Mouse (Mus musculus) liver, adult 2 months (tissue): ENCODE data around the gene Urb2. TPM values are rescaled to one million over a fixed set of nuclear protein-coding genes. Genes with fewer than 3 reads are reported as not detected.

Source experiments
- DNase-seq: peaks from one replicate; pipeline ENCODE4 v3.0.0-alpha.2; 2011; ENCODE audit warnings: low read depth, low spot score; ENCODE audit errors: extremely low read depth
- H3K27ac ChIP-seq: fragments of 200-500 bp; replicated peaks from 2 replicates; pipeline ENCODE4 v1.5.1; 2012; ENCODE audit warnings: low read depth, mild to moderate bottlenecking, control low read depth, inconsistent platforms, low read length; ENCODE audit not compliant: insufficient read depth
- H3K27me3 ChIP-seq: fragments of 200-500 bp; 2 replicates; pipeline ENCODE4 v1.6.1; 2012; ENCODE audit warnings: mild to moderate bottlenecking, moderate library complexity, low read length, inconsistent platforms; ENCODE audit not compliant: control insufficient read depth, insufficient read depth
- H3K36me3 ChIP-seq: fragments of 200-500 bp; 2 replicates; pipeline ENCODE4 v1.6.1; 2012; ENCODE audit warnings: low read length, inconsistent platforms; ENCODE audit not compliant: control insufficient read depth, insufficient read depth
- H3K4me1 ChIP-seq: fragments of 200-500 bp; 2 replicates; pipeline ENCODE4 v1.6.1; 2011; ENCODE audit warnings: low read length; ENCODE audit not compliant: control insufficient read depth, insufficient read depth
- H3K4me3 ChIP-seq: fragments of 200-500 bp; 2 replicates; pipeline ENCODE4 v1.5.1; 2011; ENCODE audit warnings: low read depth, mild to moderate bottlenecking, control low read depth, low read length, moderate library complexity; ENCODE audit not compliant: insufficient read depth
- H3K79me2 ChIP-seq: fragments of 200-500 bp; 2 replicates; pipeline ENCODE4 v1.6.1; 2012; ENCODE audit warnings: inconsistent platforms, mild to moderate bottlenecking, low read length, moderate library complexity; ENCODE audit not compliant: control insufficient read depth, insufficient read depth
- H3K9ac ChIP-seq: fragments of 200-500 bp; 2 replicates; pipeline ENCODE4 v1.6.1; 2012; ENCODE audit warnings: low read depth, mild to moderate bottlenecking, control low read depth, inconsistent platforms, low read length
- CTCF ChIP-seq: fragments of 200-500 bp; IDR thresholded peaks from 2 replicates; pipeline ENCODE4 v1.5.1; 2011; ENCODE audit warnings: low read depth, low read length, control low read depth
- POLR2A ChIP-seq: fragments of 200-500 bp; IDR thresholded peaks from 2 replicates; pipeline ENCODE4 v1.6.1; 2011; ENCODE audit warnings: low read length, control low read depth; ENCODE audit not compliant: insufficient read depth; ENCODE audit errors: extremely low read depth
- WGBS: fragments of 180-500 bp; shearing (Covaris S2); methylation state at CpG from one replicate; pipeline ENCODE4 v1.1.7; 2018; 5-methylcytosine and 5-hydroxymethylcytosine counted together
- polyA plus RNA-seq: library from polyadenylated mRNA; depleted of rRNA; stranded (reverse); fragments of >200 nt; gene quantifications from 2 replicates; pipeline ENCODE4 v1.2.3, GENCODE M21; 2012
- total RNA-seq: library from RNA; depleted of rRNA; stranded (reverse); fragments of >200 nt; gene quantifications from 2 replicates; pipeline ENCODE4 v1.2.3, GENCODE M21; 2014

The Urb2 gene
- total and polyA plus RNA-seq, 2 experiments = 2.7 to 3.6 TPM

GRCm38 (mm10) chr8:123990277-123991049, 30.8 kb upstream of the Urb2 start:
- H3K4me3 ChIP-seq = no peak overlapping the region
- H3K36me3 ChIP-seq = peaks cover 4% of the 10 kb centered on the region
- TF ChIP-seq CTCF (no peak), POLR2A (no peak)
- DNase-seq = no peak
- no peak overlapping the region for H3K9ac ChIP-seq
- WGBS = 84% methylated on average over 13 of the region's 13 CpGs
- H3K27me3 ChIP-seq = no peaks in the 10 kb centered on the region
- H3K79me2 ChIP-seq = no peaks in the 10 kb centered on the region
- no peak overlapping the region for H3K27ac ChIP-seq
- H3K4me1 ChIP-seq = no peaks in the 10 kb centered on the region

DNA sequence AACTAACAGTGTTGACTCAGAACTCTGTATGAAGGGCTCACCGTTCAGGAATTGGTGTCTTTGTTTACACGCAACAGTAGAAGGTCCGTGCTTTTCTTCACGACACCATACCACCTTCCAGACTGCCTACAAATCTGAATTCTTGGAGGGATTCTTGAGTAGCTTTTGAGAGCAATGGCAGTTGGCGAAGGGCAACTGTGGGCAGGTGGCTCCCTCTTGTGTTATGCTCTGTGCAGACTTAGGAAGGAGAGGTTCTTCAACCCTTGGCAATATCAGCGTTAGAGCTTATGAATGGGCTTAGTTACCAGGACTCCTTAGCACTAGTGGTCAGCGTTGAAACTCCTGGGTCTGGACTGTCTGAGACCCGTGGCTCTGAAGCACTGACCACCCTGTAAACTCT, 28.7 kb upstream of the Urb2 start:
- H3K79me2 ChIP-seq = no peaks in the 10 kb centered on the region
- H3K27ac ChIP-seq = no peak overlapping the region
- no peak overlapping the region for H3K9ac ChIP-seq
- peaks cover 12% of the 10 kb centered on the region for H3K36me3 ChIP-seq
- H3K4me3 ChIP-seq = no peak overlapping the region
- 78% methylated on average over 8 of the region's 8 CpGs for WGBS
- no peaks in the 10 kb centered on the region for H3K27me3 ChIP-seq
- peak; percentile 55 for TF ChIP-seq CTCF
- no peak for TF ChIP-seq POLR2A
- H3K4me1 ChIP-seq = no peaks in the 10 kb centered on the region
- DNase-seq = peak; percentile 28

GRCm38 (mm10) chr8:123993597-123993996, 27.7 kb upstream of the Urb2 start:
- 91% methylated on average over 5 of the region's 5 CpGs for whole genome bisulfite sequencing
- no peak for TF ChIP-seq CTCF
- no peak for TF ChIP-seq POLR2A
- peaks cover 15% of the 10 kb centered on the region for H3K36me3 ChIP-seq

GRCm38 (mm10) chr8:123993997-123994396, 27.3 kb upstream of the Urb2 start:
- Histone ChIP-seq H3K4me1 (no peaks in the 10 kb centered on the region), H3K27ac (no peak overlapping the region), H3K4me3 (no peak overlapping the region), H3K79me2 (no peaks in the 10 kb centered on the region), H3K27me3 (no peaks in the 10 kb centered on the region), H3K36me3 (peaks cover 15% of the 10 kb centered on the region), H3K9ac (no peak overlapping the region)
- TF ChIP-seq CTCF = no peak
- no peak for TF ChIP-seq POLR2A
- 92% methylated on average over 3 of the region's 3 CpGs for WGBS
- DNase-seq = no peak

More at GRCm38 (mm10) chr8:123993597-123993996, 27.7 kb upstream of the Urb2 start:
- no peak overlapping the region for H3K4me3 ChIP-seq
- H3K27ac ChIP-seq = no peak overlapping the region
- H3K27me3 ChIP-seq = no peaks in the 10 kb centered on the region
- DNase-seq = no peak
- no peaks in the 10 kb centered on the region for H3K79me2 ChIP-seq
- no peaks in the 10 kb centered on the region for H3K4me1 ChIP-seq
- H3K9ac ChIP-seq = no peak overlapping the region

- no peaks in the 10 kb centered on the region for H3K27me3 ChIP-seq
- H3K36me3 ChIP-seq = peaks cover 39% of the 10 kb centered on the region
- peak; percentile 43 for DNase-seq
- no peaks in the 10 kb centered on the region for H3K4me1 ChIP-seq
- TF ChIP-seq CTCF (no peak), POLR2A (no peak)
- H3K27ac ChIP-seq = no peak overlapping the region
- H3K79me2 ChIP-seq = peaks cover 6% of the 10 kb centered on the region; the same call in 1 of the 2 replicates
- WGBS = 24% methylated on average over 2 of the region's 2 CpGs
- H3K9ac ChIP-seq = no peak overlapping the region
- H3K4me3 ChIP-seq = no peak overlapping the region
Observed at GRCm38 (mm10) chr8:123999568-123999967, 21.7 kb upstream of the Urb2 start.

GRCm38 (mm10) chr8:124002546-124003108, 18.7 kb upstream of the Urb2 start:
- DNase-seq = no peak
- H3K36me3 ChIP-seq = peaks cover 44% of the 10 kb centered on the region
- H3K27ac ChIP-seq = no peak overlapping the region
- no peaks in the 10 kb centered on the region for H3K4me1 ChIP-seq
- H3K9ac ChIP-seq = no peak overlapping the region
- WGBS = 84% methylated on average over 10 of the region's 10 CpGs
- H3K79me2 ChIP-seq = peaks cover 6% of the 10 kb centered on the region; the same call in 1 of the 2 replicates
- no peak overlapping the region for H3K4me3 ChIP-seq
- no peaks in the 10 kb centered on the region for H3K27me3 ChIP-seq
- no peak for TF ChIP-seq POLR2A
- TF ChIP-seq CTCF = no peak
